Mouse (Mus musculus): ENCODE measurements around the gene Thnsl2.

Thnsl2 gene

DNA sequence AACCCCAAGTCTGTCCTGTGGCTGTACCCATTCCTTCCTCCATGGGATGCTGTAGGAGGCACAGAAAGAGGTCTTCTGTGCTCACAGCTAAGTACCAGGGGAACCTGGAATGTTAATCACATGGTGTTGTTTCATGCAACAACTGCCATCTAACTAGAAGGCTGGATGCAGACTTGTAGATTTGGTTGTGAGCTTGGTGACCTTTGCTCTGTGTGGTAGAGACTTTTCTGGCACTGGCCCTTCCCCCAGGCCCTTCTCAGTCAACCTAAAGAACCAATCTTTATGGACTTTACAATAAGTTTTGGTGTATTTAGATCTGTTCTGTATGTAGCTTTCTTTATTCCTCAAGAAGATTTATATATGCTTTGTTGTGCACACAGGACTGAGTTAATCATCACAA is 13.2 kb downstream of the Thnsl2 start:
- DNase-seq (ENCODE audit: low spot score in 2 of 2) = no peak

DNA sequence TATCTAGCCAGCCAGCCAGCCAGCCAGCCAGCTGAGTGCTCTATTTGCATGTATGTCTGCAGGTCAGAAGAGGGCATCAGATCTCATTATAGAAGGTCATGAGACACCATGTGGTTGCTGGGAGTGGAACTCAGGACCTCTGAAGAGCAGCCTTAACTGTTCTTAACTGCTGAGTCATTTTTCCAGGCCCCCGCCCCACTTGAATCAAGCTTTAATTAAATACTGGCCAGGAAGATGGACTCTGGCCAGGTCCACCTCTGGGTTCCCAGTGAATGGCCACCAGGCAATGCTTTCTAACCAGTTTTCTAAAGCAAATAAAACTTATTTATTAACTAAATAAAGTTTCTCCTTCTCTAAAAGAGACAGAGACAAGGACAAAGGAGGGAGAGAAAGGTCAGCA is 14.0 kb downstream of the Thnsl2 start:
- no peak for DNase-seq (ENCODE audit: low spot score in 2 of 2)

DNA sequence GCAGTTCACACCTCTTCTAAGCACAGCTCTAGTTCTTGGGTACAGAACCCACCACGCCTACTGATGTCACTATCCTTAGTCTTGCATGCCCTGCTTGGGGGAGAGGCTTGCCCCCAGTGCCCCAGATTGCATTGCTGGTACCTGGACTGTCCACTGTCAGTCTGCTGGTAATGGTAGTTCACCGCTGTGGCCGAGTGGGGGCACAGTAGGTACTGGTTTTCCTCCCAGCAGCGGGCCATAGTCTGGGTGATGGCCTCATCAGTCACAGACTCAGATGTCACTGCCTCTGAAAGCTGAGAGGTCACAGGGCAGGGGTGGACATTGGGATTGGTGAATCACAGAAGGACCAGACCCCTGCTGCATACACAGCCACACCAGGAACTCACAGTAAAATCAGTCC is 15.2 kb downstream of the Thnsl2 start:
- DNase-seq (ENCODE audit: low spot score in 2 of 2) = no peak

DNA sequence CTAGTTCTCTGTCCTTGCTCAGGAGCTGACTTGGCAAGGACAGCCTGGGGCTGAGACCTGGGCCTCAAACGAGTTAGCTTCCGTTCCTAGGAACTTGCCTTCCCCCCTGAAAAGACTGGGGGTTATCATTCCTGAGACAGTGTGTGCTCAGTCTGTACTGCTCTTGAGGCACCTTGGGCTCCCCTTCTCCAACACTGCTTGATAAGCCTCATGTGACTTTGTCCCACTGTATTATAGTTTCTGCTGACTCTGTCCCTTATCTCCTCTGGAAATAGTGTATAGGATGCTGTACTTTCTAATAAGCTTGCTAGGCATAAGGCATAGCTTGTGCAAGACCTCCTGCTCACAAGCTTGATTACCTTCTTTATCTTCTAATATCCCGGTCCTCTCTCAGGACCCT is 17.9 kb downstream of the Thnsl2 start:
- DNase-seq (ENCODE audit: low spot score in 2 of 2) = no peak

DNA sequence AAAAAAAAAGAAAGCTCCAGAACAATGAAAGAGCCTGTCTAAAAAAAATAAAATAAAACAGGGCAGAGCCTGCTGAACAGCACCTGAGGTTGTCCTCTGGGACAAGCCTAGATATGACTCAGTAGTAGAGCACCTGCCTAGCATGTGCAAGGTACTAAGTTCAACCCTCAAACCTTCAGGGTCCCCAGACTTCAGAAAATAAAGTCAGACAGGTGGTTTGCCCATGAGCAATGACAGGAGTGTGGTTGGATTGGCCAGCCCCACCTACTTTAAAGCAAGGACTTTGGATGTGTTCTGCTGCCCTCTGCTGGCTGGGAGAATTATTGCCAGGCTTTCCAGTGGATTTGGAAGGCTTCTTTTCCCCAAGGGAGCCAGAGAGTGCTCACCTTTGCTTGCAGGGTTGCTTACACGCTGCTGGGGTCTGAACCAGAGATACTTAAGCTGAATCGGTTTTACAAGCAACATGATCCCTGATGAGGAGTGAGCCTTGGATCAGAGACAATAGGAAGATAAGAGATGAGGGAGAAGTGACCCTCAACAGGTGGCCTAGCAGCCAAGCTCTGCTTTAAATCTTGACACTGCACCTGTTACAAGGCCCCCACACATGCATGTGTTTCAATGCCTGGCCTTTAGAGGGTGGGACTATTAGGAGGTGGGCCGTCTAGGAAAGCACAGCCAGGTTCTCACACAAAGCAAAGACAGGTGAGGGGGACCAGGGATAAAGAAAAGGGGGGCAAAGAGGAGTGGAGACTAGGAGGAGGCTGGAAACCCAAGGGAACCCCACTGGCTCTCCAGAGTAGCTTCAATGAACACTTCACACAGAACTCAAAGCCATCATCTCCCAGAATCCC is 19.0 kb downstream of the Thnsl2 start:
- peak in 1 of 2 experiments; percentile 82 for DNase-seq (ENCODE audit: low spot score in 2 of 2)

DNA sequence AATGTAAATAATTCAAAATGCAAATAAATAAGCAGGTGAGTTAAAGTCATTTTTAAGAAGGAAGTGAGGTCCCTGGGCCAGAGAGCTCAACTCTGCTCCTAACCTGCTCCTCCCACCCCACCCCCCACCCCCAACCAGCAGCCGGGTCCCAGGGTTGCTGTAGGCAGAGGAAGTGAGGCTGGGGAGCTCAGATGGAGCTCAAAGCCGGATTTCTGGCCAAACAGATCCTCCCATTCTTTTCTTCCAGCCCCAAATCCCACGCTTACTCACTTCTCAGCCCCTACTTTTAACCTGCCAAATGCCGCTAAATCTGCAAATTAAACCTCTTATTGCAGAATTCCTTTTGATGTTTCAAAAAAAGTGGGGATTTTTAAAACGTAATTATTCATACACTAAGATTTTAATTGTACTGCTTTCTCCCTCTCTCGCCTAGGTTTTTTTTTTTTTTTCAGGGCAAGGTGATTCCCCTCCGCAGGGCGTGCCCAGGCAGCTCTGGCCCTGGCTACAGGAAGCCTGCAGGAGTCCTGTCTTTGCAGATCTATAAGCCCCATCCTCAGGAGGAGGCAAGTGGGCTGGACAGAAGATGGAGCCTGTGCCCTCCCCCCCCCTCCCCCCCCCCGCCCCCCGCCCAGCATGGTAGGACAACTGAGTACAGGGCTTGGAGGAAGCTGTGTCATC is 24.5 kb downstream of the Thnsl2 start:
- DNase-seq (ENCODE audit: low spot score in 2 of 2) = no peak

DNA sequence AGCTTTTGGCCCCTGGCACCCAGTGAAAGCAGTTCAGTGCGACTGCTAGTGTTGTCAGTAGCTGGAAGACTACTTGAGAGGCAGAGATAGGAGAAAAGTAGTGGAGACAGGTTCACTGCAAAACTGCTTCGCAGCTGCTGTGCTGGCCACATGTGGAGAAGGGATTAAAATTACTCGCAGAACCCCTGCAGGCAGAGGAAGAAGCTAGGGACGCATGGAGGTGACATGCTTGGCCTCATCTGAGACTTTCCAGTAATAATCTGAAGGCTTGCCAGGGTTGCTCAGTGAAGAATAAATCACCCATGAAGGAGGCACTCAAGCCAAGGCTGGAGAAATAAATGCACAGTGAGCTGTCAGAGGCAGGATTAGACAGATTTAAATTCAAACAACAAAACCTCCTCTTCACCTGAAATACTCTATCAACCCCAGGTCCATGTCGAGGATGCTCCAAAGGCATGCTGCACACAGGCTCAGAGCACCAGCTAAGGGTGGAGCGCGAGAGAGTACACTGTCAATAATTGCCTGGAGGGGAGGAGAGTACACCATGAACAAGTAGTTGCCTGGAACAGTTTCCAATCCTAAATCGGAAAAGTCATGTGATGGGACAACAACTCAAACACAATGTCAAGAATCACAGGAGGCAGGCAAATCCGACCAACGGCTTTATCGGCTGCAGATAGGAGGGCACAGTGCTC is 32.7 kb downstream of the Thnsl2 start:
- DNase-seq (ENCODE audit: low spot score in 2 of 2) = no peak

DNA sequence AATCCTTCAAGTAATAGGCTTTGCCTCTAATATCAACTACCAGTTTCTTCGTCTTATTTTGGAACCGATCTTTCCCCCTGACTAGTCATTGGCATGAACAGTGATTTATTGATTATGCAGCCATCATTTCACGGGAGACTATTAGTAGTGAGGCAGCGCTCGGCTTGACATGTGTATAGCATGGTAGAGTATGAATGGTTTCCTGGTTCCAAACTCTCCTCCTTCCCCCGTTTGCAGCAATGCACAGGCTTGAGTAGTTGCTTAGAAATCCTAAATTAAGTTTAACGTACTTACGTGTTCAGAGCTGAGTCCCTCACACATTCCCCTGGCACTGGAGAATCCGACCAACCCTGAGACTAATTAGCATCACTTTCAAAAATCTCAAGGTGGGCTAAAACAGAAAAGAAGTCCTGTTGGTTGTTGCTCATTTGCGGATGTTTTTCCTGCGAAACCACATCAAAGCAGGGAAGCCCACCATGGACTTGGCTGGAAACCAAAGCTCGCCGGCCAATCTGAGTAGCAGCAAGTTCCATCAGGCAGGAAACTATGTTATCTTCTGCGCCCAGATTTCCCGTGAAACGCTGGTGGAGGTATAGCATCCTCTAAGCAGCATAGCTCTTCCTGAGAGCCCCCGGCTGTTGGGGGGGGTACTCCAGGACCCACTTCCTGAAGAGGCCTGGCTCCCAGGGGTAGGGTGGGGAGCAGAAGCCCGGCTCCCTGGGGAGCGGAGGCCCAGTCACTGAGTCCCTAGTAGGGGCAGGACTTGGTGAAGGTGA is 37.9 kb downstream of the Thnsl2 start:
- DNase-seq (ENCODE audit: low spot score in 2 of 2) = no peak

DNA sequence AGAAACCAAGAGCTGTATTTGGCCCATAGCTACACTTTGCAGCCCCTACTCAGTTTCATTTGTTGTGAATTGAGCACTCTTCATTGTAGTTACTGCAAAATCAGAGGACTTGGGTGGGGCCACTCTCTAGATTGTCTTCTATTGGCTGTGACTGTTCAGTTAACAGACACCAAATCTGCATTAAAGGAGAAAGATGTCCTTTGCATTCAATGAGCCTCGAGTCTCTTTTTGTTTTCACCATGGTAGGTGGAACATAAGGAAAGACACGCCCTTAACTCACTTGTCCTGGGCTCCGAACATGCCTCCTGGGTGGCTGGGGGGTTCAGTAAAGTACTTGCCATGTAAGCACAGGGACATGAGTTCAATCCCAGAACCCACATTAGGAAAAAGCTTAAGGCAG is 48.1 kb downstream of the Thnsl2 start:
- no peak for DNase-seq (ENCODE audit: low spot score in 2 of 2)

DNA sequence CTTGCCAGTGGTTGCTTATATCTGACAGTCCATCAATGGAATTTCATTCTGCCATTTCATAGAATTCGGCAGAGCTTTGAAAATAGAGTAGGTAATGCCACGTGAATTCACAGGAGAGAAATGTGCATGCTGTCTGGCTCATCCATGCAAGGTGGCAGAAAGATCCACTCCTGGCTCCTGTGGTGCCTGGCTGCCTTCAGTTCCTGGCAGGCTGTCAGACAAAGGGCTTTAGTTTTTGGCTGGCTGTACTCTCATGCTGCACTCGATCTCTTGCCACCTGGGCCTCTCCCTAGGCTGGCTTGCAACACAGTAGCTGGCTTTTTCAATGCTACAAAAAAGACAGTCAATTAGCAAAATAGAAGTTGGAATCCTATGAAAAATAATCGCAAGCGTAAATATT is 49.5 kb downstream of the Thnsl2 start:
- no peak for DNase-seq (ENCODE audit: low spot score in 2 of 2)

DNA sequence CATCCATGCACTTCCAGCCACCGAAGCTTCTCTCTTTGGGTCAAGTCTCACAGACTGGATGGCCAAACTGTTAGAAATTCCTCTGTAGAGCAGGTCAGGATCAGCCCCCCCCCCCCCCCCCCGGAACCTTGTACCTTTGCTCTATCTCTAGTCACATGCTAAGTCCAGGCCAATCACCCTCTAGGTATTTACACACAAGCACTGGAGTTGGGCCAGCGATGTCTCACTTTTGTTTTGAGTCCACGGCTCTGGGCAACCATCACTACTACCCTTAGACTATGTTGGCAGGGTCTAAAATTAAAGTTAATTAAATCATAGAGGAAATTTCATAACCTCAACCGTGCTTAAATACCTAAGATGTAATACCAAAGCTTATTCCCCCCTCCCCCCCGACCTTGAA is 50.6 kb downstream of the Thnsl2 start:
- DNase-seq (ENCODE audit: low spot score in 2 of 2) = no peak

DNA sequence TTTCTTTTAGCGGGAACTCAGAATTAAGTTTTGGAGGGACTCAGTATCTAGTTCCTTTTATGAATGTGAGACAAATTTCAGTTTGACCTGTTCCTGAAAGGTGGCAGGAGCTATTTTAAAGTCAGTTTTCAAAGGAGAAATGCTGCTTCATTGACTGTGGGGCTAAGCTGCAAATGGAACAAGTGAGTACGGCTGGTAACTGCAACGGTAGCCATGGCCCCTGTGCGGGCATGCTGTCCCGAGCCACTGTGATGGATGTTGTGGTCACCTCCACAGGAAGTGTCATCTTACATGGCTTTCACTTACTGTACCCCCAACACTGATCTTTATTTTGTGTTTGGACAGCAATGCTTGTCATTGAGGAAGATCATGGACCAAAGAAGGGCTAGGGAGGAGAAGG is 53.8 kb downstream of the Thnsl2 start:
- no peak for DNase-seq (ENCODE audit: low spot score in 2 of 2)

DNA sequence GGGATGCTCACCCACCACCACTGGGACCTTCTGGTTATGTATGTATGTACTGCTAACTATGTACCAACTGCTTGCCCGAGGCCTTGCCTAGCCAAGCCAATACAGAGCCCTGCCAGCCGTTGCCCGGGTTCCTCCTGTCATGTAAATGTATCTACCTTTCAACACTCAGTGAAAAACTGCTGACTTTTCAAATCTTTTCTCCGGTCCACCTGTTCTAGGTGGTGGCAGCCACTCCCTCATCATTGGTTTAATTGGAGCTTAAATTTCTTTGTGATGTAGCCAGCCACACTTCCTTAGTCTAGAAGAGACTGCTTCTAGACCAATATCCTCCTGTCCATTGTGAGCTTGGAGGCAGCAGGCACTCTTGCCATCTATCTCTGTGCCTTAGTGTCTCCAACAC is 54.5 kb downstream of the Thnsl2 start:
- no peak for DNase-seq (ENCODE audit: low spot score in 2 of 2)

DNA sequence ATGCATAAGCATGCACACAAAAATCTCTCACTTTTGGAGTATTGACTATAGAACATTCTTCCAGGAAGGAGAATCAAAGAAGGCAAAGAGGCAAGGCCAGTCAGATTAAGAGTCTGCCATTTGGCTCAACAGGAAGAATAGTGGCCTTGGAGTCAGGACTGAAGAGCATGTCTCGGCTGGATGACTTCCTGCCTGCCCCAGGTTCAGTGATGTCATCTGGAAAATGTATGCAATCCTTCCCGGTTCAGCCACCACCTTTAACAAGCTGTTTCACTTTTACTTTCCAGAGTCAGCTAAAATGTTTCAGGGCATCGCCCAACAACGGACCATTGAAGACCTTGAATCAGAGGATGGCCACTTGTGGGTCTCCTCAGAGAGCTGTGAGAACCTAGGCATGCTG is 55.2 kb downstream of the Thnsl2 start:
- no peak for DNase-seq (ENCODE audit: low spot score in 2 of 2)

DNA sequence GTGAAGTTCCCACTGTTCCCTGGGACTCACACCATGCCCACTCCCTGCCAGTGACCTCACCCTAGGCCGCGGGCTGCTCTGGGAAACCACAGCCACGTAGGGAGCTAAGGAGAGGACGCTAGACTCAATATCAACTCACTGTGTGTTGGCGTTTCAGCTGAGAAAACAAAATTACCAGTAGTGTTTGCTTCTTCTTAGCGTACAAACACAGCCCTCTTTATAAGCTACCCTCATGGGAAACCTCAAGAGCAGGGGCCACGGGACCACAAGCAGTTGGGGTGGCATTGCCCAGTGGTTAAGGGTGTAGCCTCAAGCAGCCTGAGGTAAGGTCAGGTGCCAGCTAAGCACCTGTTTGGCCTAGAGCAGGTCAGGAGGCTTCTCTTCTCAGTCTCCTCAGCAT is 60.8 kb downstream of the Thnsl2 start:
- no peak for DNase-seq (ENCODE audit: low spot score in 2 of 2)

DNA sequence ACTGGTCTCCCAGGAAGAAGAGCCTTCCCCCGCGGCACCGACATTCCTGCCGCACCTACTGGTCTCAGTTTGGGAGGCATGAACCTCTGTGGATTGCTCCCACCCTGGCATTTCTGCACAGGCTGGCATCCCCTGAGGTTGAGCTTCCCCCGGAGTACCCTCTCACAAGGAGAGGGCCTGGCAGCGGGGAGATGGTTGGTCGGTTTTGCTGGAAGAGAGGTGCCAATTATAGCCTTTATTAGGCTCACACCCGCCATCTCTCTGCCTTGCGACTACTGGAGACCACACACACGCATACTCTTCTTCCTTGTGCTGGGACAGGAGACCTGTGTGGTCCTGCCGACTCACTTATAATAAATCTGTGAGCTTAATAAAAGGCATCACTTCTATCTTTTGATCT is 62.2 kb downstream of the Thnsl2 start:
- DNase-seq (ENCODE audit: low spot score in 2 of 2) = no peak

DNA sequence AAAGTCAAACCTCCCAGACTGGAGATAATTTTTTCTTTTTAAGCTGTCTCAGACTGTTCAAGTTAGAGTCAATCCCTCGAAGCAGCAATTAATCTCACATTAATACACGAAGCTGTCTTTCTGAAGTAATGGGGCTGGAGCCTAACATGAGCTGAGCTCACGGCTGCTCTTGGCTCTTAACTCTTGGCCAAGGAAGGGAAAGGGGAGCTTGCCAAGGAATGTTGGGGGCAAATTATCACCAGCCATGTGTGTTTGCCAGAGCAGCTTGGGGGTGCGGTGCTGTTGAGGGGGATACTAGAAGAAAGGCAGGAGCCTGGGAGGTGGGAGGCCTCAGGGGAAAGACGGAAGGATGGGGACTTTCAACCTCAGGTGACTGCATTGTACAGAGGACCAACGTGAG is 63.0 kb downstream of the Thnsl2 start:
- DNase-seq (ENCODE audit: low spot score in 2 of 2) = no peak
